Mouse (Mus musculus) cerebellum, postnatal 36 days (tissue): ENCODE results near the gene Pitpnm2.

Experiments
- DNase-seq, 2 experiments: peaks; one replicate each; pipeline ENCODE4 v3.0.0; 2021 to 2022; ENCODE audit warnings: mixed read lengths in 2 of 2

Pitpnm2 gene

DNA sequence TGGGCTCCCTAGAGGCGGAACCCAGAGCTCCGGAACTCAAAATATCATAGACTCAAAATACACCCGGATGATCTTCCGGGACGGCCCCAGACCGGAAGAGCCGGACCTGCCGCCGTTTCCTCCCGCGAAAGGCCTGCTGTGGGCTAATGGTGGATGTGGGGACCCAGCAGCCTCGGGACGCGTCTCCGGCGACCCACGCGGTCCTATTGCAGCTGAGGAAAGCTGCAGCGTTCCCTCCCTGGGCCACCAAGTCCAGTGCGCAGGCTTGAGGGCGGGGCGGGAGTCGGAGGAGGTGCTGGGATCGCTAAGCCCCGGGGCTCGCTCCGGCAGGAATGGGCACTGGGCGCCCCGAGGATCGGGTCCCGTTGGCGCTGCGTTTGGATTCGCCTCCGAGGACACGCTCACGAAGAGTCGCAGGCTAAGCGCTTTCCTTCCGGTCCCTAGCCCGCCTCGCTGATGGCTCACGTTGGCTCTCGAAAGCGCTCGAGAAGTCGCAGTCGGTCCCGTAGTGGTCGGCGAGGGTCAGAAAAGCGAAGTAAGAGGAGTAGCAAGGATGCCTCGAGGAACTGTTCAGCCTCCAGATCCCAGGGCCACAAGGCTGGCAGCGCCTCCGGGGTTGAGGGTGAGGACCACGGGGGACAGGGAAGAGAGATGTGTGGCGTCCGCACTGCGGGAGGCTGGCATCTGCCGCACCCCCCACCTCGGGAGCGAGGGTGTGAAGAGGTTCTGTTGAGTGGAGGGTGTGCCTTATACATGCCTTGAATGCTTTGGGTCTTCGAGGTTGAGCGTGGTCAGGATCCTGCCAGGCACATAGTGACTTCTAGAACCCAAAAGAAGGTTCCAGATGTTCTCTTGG lies 133.3 kb downstream of the Pitpnm2 start, which contains the start of gene Arl6ip4:
Gene Arl6ip4 (plus strand): TSS at position 100 of the 856 bp plus-strand sequence.
- peak; percentile 75 to 83 for DNase-seq

DNA sequence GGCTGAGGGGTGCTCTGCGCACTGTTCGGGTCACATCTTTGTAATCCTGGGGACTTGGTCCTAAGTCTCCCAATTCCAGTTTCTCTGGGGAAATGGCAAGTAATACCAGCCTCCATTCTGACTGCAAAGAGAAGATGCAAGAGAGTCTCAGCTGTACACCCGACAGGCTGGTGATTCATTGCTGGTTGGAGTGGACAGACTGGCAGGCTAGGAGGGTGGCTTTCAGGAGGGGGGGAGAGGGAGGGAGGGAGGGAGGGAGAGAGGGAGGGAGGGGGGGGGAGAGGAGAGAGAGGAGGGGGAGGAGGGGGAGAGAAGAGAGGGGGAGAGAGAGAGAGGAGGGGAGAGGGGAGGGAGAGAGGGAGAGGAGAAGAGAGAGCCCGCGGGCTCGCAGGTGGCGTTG lies 134.0 kb downstream of the Pitpnm2 start:
- DNase-seq: no peak

DNA sequence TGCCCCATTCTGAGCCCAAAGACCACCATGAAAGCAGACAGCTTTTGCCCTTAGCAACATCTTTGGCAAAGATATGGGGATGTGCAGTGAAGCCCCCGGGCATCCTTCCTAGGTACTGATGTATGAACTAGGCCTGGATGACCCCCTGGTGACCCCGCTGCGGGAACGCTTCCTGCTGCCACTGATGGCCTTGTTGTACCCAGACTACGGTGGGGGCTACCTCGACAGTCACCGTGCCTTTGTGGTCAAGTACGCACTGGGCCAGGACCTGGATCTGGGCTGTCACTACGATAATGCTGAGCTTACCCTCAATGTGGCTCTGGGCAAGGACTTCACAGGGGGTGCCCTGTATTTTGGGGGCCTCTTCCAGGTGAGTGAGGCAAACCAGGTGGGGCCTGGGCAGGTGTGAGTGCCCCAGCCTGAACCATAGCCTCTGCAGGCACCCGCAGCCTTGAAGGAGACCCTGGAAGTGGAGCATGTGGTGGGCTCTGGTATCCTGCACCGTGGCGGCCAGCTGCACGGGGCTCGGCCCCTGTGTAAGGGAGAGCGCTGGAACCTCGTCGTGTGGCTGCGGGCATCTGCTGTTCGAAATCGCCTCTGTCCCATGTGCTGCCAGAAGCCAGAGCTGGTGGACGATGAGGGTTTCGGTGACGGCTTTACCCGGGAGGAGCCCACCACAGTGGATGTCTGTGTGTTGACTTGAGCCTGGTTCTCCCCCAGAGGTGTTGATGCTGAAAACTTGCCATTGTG lies 135.1 kb downstream of the Pitpnm2 start:
- no peak for DNase-seq

DNA sequence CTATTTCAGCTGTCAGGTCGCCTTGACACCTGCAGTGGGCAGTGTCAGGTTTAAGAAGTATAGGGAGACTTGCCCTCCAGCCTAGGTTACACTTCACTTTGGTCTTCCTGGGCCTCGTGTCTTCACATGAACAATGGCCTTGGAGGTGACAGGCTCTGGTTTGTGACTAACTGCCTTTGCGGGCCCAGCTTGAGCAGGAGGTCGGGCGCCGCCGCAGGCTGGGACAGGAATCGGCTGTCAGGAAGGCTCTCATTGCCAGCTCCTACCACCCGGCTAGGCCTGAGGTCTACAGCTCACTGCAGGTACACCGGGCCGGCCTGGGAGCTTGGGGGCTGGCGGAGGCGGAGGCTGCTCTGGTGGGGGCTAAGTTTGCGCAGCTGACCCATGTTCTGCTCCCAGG lies 136.5 kb downstream of the Pitpnm2 start:
- DNase-seq: peak; percentile 65 to 73

DNA sequence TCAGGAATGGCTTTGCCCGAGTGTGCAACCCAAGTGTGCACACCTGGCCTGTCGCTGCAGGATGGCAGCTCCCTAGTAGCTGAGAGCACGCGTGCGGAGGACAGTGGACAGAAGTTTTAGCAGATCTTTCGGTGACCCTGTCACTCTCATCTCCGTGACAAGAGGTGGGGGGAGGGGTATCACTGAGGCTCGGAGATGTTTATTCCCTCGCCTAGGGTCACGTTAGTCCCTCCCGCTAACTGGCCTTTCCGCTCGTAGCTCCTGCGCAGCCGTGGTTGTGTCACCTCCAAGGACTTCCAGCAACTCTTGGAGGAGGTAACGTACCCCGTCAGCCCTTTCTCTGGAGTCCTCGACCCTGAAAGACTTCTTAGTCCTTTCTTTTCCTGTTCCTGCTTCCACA lies 137.0 kb downstream of the Pitpnm2 start:
- DNase-seq: peak in 1 of 2 experiments; percentile 42

DNA sequence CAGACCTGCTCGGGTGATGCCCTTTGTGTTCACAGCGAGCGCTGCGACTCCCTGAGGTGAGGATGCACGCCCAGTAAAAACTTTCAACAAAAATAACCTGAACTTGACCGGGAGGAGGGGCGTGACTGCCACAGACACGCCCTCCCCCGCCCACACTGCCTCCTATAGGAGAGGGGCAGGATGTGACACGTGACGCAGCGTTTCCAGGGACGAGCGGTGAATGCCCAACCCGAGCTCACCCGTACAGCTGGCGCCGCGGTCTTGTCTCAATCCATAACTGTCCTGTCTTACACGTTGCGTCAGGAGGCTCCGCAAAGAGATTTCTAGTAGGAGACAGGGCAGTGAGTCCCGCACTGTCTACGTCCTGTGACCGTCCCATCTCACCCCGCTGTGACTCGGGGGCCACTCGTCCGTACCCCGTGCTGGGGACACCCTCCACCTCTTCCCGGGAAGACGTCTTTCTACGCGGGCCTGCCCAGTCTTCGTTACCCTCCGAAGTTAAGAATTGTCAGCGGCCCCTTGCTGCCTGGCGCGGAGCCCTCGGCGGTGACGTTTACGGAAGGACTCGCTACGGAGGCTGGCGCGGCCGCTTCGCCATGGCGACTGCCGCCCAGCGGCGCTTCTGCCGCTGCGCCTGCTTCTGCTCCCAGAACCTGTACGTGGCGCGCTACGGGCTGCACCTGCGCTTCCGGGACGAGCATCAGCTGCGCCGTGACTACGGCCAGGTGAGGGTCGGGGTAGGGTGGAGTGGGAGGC lies 137.6 kb downstream of the Pitpnm2 start, which contains the start of gene Ogfod2:
Gene Ogfod2 (plus strand): TSS at position 556 of the 756 bp plus-strand sequence.
- DNase-seq: peak; percentile 93 to 97

DNA sequence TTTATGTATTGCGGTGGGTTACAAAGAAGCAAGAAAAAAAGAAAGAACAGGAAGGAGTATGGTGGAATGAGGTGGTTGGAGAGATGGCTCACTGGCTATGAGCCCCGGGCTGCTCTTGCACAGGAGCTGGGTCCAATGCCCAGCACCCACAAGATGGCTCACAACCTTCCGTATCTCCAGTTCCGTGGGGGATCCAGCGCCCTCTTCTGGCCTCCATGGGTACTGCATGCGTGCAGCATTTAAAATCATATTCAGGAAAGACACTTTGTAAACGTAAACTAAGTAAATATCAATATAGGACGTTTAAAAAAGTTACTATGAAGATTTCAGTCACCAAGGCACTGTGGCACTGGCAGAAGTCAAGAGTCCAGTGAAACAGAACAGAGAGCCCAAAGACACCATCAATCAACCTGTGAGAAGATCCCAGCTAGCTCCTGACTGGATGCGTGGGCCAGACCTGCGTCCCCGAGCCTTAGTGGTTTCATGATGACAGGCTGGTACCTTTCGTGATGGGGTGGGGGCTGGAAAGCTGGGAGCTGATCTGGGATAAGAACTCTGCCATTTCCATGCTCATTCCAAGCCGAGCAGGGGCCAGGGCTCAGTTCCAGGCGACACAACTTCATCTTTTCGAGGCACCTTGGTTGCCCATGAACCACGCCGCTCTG lies 138.4 kb downstream of the Pitpnm2 start:
- peak; percentile 52 to 57 for DNase-seq

DNA sequence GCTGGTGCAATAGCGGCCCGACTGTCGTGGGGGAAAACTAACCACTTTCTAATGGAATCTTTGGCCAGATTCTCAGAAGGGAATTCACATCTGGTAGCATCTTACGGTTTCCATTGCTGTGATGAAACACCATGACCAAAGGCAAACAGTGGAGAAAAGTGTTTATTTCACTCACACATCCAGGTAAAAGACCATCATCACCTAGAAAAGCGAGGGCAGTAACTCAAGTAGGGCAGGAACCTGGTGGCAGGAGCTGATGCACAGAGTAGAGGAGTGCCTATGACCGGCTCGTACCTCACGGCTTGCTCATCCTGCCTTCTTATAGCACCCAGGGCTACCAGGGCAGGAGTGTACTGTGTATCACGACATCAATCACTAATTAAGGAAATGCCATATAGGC lies 146.0 kb downstream of the Pitpnm2 start:
- DNase-seq: no peak

DNA sequence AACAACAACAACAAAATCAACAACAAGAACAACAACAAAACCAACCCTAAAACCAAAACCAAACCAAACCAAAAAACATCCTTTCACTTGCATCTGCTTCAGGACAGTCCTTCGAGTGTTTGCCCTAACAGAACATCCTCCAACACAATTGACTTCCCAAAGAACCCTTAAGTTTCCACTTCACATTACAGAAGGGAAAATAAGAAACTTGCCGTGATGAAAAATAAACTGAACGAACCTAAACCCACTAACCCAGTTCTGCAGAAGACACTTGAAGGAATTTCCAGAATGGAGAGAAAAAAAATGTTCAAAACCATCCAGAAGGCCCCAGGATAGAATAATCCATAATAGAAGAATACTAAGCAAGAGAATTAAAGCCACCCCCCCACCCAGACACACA lies 146.5 kb downstream of the Pitpnm2 start:
- no peak for DNase-seq

DNA sequence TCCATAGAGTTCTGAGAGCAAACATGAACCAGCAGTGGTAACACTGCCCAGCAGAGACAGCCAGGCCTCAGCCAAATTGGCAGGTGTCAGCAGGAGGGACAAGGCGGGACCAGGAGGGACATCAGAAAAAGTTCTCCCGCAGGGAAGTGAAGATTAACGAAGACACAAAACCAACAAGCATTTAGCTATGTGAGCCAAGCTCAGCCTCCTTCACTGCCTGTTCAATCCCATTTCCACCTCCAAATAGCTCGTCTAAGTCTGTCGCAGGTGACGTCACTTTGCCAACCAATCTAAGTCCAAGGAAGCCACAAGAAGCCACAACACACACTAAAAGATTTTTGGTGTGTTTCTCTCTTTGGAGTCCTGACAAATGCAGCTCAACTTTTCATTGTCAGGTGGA lies 147.2 kb downstream of the Pitpnm2 start:
- DNase-seq: no peak

DNA sequence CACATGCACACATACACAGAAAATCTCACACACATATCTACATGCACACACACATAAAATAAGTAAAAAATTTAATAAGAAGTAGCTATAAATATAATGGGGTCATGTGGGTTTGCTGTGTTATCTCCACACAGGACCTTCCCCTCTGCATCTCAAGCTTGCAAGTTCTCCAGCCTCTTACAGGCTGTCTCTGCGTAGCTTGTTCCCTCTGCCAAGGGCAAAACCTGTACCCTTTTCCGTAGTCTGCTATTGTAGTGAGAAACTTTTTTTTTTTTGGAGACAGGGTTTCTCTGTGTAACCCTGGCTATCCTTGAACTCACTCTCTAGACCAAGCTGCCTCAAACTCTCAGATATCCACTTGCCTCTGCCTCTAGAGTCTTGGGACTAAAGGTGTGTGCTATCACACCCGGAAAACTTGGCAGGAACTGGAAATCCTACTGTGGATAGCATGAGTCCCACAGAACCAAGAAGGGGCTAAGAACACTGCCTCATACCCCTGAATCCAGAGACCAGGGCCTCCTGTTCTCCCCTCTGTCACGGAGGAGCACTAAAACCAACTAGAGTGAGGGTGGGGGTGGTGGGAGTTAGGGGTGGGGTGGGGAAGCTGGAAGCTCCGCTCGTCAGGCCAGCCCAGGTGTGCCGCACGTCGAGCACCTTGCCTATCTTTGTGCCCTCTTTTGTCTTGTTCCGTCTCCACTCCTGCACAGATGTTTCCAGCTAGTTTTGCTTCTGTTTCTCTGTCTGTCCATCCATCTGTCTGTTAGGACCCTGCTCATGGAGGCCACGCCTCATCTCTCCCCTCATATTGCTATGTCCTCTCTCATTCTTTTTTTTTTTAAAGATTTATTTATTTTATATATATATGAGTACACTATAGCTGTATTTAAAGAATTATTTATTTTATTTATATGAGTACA lies 149.2 kb downstream of the Pitpnm2 start:
- DNase-seq: no peak

DNA sequence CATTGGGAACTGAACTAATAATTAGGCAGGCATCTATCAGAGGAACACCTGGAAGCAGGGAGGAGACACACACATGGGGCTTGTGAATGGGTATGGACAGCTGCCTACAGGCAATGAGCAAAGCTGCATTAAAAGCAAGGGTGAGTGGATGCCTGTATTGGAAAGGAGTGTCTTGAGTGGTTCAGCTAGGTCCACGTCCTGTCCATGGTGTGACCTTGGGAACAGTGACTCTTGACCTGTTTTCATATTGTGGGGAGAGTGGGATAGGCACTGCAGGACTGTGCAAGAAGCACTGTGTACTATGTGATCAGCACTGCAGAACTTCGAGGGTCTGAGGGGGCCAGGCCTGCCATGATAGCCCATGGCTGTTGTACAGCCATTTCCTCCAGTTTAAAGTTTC lies 150.6 kb downstream of the Pitpnm2 start:
- DNase-seq: no peak

DNA sequence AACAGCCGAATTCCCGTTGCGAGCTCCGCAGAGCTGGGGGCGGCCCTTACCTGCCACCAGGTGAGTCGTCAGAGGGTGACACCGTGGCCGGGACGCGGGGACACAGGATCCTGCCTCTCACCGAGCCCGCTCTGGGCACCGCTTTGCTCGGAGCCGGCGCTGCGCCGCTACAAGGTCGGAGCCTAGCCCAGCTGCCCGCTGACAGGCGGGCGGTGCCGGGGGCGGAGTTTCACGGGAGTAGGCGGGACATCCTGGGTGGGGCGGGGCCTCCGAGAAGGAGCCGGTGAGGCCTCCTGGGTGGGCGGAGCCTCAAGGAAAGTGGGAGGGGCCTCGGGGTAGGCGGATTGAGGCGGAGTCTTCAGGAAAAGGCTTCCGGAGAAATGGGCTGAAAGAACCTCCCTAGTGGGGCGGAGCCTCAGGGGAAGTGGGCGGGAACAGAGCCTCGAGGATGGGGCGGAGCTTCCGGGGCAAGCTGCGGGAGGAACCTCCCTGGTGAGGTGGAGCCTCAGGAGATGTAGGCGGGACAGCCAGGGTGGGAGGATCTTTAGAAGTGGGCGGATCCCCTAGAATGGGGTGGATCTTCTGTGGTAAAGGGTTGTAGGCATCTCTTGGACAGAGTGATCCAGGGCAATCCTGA lies 153.8 kb downstream of the Pitpnm2 start, which contains the start of gene Abcb9:
Gene Abcb9 (minus strand): TSS at position 203 of the 637 bp plus-strand sequence.
- DNase-seq: peak; percentile 98 to 99

DNA sequence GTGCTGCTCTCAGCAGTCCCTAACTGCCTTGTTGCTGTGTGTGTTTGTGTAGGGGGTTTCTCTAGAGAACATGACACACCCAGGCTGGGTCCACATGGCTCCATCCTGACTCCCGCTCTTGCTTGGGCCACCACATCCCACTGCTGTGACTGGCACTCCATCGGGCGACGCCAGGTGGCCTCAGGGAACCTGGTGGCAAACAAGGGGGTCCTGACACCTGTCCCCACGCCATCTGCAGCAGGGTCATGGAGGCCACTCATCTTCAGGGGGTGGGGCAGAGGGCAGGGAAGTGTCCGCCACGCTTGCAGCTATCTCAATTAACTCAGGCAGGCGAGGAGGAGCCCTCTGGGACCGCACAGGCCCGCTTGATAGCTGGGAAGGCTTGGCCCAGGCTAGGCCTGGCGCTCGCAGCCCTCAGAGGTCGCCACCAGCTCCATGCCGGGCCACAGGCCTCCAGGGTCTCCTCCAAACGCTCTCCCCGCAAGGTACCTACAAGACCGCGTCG lies 154.4 kb downstream of the Pitpnm2 start:
- DNase-seq: no peak

DNA sequence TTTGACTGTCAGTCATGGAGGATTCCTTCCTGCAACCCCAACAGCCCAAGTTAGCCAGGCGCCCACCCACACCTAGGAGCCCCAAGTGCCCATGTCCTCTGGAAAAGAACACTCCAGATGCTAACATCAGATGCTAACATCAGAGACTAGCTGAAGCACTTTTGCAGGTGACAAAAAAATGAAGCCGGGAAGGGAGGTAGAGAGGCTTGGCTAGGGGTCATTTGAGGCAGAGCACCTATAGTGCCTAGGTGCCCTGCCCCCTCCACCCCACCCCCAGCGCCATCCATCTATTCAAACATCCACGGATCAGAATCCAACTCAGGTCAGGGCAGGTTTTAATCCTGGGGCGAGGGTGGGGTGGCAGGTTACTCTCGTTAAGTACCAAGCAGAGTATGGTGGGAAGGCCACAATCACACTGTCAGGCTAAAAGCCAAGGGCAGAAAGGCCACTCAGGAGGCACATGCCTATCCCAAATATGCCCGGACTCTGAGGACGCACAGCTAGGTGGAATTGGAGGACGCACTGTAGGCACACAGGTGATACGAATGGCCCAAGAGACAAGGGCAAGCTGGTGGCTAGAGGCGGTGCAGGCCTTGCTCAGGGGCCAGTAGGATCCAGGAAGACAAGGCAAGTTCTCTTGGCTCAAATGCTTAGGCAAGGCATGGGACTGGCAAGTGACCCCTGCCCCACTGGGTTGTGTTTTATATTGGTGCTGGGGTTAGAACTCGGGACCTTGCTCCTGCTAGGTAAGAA lies 155.5 kb downstream of the Pitpnm2 start:
- DNase-seq: peak in 1 of 2 experiments; percentile 3

DNA sequence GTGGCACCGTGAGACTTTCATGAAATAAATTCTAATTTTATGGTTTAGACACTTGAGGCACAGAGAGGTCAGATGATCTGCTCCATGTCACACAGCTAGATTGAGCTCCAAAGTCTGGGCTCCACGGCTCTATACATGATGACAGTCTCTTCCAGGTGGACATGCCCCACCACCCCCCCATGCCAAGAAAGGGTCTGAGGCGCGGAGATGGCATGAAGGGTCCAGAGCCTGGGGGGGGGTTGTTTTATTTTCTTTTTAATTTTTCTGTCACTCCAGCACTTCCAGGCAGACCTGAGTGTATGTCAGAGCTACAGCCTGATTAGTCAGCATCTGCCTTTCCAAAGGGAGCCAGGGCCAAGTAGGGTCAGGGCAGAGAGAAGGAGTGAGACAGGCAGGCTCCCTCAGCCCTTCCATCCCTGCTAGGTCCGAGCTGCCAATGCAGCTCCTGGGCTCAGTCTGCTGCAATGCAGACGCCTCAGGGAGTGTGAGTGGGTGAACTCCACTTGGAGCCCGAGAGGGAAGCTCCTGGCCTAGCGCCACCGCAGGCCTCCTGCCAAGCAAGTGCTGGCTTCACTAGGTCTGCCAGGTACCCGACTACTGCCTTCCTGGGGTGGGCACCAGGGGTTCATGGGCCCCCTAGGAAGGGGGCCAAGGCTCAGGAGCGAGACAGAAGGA lies 156.3 kb downstream of the Pitpnm2 start:
- peak; percentile 76 to 83 for DNase-seq

DNA sequence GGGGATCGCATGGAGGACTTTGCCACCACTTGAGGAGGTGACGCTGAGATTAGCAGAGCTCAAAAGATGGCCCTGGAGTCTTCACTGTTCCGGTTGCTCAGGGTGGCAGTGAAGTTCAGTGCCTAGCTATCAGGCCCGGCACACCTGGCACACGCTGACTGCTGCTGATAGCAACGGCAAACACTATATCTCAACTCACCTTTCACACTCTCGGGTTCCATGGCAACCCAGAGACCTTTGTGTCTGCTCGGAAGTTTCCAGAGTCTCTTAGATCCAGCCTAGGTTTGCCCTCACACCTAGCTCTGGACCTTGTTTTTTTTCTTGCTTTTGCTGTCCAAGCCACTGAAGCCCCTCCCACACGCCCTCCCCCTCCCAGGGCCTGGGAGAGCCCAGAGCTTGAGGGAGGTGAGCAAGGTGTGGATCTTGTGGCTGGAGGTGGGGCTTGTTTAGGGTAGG lies 157.6 kb downstream of the Pitpnm2 start:
- no peak for DNase-seq

DNA sequence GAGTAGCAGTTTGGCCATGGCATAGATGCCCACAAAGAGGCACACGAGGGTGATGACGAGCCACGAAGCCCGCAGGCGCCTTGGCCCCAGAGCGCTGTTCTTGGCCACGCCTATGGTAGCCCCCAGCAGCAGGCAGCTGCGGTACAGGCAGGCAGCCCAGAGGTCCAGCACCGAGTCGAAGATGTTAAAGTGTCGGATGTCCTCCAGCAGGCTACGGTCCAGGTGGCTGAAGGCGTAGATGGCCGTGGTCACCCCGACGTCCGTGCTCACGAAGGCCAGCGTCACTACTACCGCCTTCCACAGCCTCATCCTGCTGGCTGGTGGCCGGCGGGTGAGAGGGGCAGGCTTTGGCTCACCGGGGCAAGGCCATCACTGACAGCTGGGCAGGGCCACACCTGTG lies 159.7 kb downstream of the Pitpnm2 start:
- no peak for DNase-seq

DNA sequence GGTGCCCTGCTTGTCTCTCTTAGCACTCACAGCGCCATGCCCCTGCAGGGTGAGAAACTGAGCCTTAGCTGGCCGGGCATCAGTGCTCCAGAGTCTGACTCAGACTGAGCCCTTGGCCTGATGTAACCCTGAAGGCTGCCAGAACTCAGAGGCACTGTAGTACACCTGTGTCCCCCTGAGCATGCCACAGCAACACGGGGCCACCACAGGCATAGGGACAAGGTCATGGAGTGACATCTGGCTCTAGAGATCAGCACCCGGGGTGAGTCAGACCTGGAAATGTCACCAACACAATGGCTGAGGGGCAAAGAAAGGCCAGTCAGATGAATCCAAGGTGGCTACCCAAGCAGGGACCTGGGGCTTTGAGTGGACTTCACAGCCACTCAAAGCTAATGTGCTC lies 162.7 kb downstream of the Pitpnm2 start:
- no peak for DNase-seq
